Mouse (Mus musculus): ENCODE measurements around the gene Akap13.

GRCm38 (mm10) chr7:75431043-75431442 is 24.3 kb upstream of the Akap13 start:
- TF ChIP-seq CTCF (conservative IDR thresholded peaks at IDR 0.05; ENCODE audit: insufficient read depth, insufficient read length, low read depth, low read length) (no peak), POLR2A (IDR thresholded peaks at IDR 0.05; ENCODE audit: low read depth, low read length) (no peak)
